Mouse (Mus musculus): Measurements from ENCODE around the gene Gm12845.

GRCm38 (mm10) chr4:117760151-117760550 lies 35.9 kb downstream of the Gm12845 start:
- no peak for TF ChIP-seq GATA1 (IDR thresholded peaks at IDR 0.05; ENCODE audit: borderline replicate concordance, low read length)
- no peak for TF ChIP-seq FLI1 (IDR thresholded peaks at IDR 0.05; ENCODE audit: low read length)

Data from megakaryocyte, embryonic 14.5 days (primary cell).